Mouse (Mus musculus) lung, postnatal 0 days (tissue): ENCODE measurements at regions not wholly inside any gene's neighbourhood (a gene's known extent, or its start where the extent isn't known, plus 50 kb on each side); places are given as distances from the start of the nearest gene placed in this dataset.

Experiments used
- CTCF ChIP-seq: IDR thresholded peaks from 2 replicates; pipeline ENCODE4 v1.5.1; 2016; ENCODE audit warnings: antibody characterized with exemption, mild to moderate bottlenecking
- EP300 ChIP-seq: IDR thresholded peaks from 2 replicates; pipeline ENCODE4 v1.6.1; 2016; ENCODE audit warnings: antibody characterized with exemption, mild to moderate bottlenecking, control low read depth

DNA sequence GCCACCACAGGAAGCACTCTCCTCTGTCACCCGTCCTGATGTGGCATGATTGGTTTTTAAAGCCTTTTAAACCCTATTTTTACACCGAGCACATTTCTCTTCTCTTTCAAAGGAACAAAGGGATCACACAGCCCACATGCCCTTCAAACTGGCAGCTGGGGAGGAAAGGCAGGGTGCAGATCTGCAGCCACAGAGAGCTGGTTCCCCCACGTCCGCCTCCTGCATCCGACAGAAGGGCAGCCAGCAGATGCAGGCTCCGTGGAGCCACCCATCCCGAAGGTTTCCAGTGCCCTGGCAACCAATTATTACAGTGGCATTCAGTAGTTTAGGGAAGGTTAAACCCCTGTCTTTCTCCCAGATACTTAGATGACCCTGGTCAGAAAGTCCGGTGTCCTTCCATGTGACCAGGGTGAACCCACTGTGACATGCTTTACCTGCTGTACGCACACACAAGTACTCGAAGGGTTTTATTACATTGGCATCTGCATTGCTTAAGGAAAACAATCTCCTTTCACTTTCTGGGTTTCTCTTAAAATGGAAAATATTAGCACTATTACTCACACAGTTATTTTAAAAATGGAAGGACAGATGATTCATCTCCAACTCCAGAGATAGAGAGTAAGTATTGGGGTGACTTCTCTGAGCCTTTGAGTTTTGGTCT is 156.7 kb upstream of the Ubl3 start:
- no peak for TF ChIP-seq CTCF
- TF ChIP-seq EP300, result no peak
